Mouse (Mus musculus): ENCODE data around the gene Kbtbd12. TPM values are rescaled to one million over a fixed set of nuclear protein-coding genes. Genes with fewer than 3 reads are reported as not detected.
A peak's percentile ranks its signal among the peaks of the same experiment; 100 is the strongest.

The Kbtbd12 gene
- polyA plus RNA-seq, 1 experiment from 2014 or later = 0.88 TPM

- no peaks in the 10 kb centered on the region for H3K9me3 ChIP-seq
- H3K4me3 ChIP-seq = no peak overlapping the region
- no peak overlapping the region for H3K4me2 ChIP-seq
- 0 out of 2 replicates have a peak, but pooled peaks cover 4% of the 10 kb centered on the region for H3K4me1 ChIP-seq (replicated peaks)
- H3K9ac ChIP-seq = no peak overlapping the region
- no peaks in the 10 kb centered on the region for H3K36me3 ChIP-seq
- H3K27ac ChIP-seq (replicated peaks) = no peak overlapping the region
- peaks cover 15% of the 10 kb centered on the region for H3K27me3 ChIP-seq
- 11% methylated on average over 7 of the region's 7 CpGs for WGBS
- ATAC-seq (ENCODE audit: low FRiP score, low read depth) = no peak
These were observed 71.1 kb downstream of the Kbtbd12 start for GRCm38 (mm10) chr6:88566676-88567075.

GRCm38 (mm10) chr6:88565033-88565432 lies 72.7 kb downstream of the Kbtbd12 start:
- Histone ChIP-seq H3K36me3 (no peaks in the 10 kb centered on the region), H3K4me1 (replicated peaks) (0 out of 2 replicates have a peak, but pooled peaks cover 4% of the 10 kb centered on the region), H3K27me3 (peaks cover 15% of the 10 kb centered on the region), H3K4me3 (no peak overlapping the region), H3K9ac (no peak overlapping the region), H3K9me3 (no peaks in the 10 kb centered on the region), H3K27ac (replicated peaks) (no peak overlapping the region), H3K4me2 (no peak overlapping the region)
- 32% methylated on average over 6 of the region's 6 CpGs for WGBS
- ATAC-seq (ENCODE audit: low FRiP score, low read depth) = no peak

- H3K4me1 ChIP-seq (replicated peaks) = no peaks in the 10 kb centered on the region
- no peak overlapping the region for H3K4me3 ChIP-seq
- no peak for ATAC-seq (ENCODE audit: low FRiP score, low read depth)
- no peak overlapping the region for H3K4me2 ChIP-seq
- no peaks in the 10 kb centered on the region for H3K9me3 ChIP-seq
- H3K36me3 ChIP-seq = no peaks in the 10 kb centered on the region
- WGBS = 91% methylated on average over 4 of the region's 4 CpGs
- no peak overlapping the region for H3K9ac ChIP-seq
- no peak overlapping the region for H3K27ac ChIP-seq (replicated peaks)
- H3K27me3 ChIP-seq = peaks cover 5% of the 10 kb centered on the region
These were observed 77.6 kb downstream of the Kbtbd12 start for GRCm38 (mm10) chr6:88560156-88560555.

- ATAC-seq (ENCODE audit: low FRiP score, low read depth) = peak; percentile 45; the same call in 1 of the 2 replicates
- Histone ChIP-seq H3K27me3 (peaks cover 4% of the 10 kb centered on the region), H3K9me3 (no peaks in the 10 kb centered on the region), H3K9ac (no peak overlapping the region), H3K27ac (replicated peaks) (no peak overlapping the region), H3K4me1 (replicated peaks) (no peaks in the 10 kb centered on the region), H3K4me2 (no peak overlapping the region), H3K36me3 (no peaks in the 10 kb centered on the region), H3K4me3 (no peak overlapping the region)
- 31% methylated on average over 5 of the region's 5 CpGs for WGBS
These were observed 78.1 kb downstream of the Kbtbd12 start for GRCm38 (mm10) chr6:88559688-88560087.

- no peaks in the 10 kb centered on the region for H3K9me3 ChIP-seq
- no peak overlapping the region for H3K27ac ChIP-seq (replicated peaks)
- WGBS = 71% methylated on average over 1 of the region's 1 CpGs
- no peak overlapping the region for H3K9ac ChIP-seq
- H3K36me3 ChIP-seq = no peaks in the 10 kb centered on the region
- no peak overlapping the region for H3K4me2 ChIP-seq
- no peak overlapping the region for H3K4me3 ChIP-seq
- H3K4me1 ChIP-seq (replicated peaks) = no peaks in the 10 kb centered on the region
- no peaks in the 10 kb centered on the region for H3K27me3 ChIP-seq
- ATAC-seq (ENCODE audit: low FRiP score, low read depth) = no peak
These were observed 79.7 kb downstream of the Kbtbd12 start for GRCm38 (mm10) chr6:88558076-88558475.

GRCm38 (mm10) chr6:88557548-88557947 lies 80.2 kb downstream of the Kbtbd12 start:
- no peaks in the 10 kb centered on the region for H3K4me1 ChIP-seq (replicated peaks)
- 9% methylated on average over 4 of the region's 4 CpGs for WGBS
- H3K27ac ChIP-seq (replicated peaks) = no peak overlapping the region
- no peak overlapping the region for H3K9ac ChIP-seq
- no peak overlapping the region for H3K4me3 ChIP-seq
- H3K36me3 ChIP-seq = no peaks in the 10 kb centered on the region
- no peak overlapping the region for H3K4me2 ChIP-seq
- no peaks in the 10 kb centered on the region for H3K27me3 ChIP-seq
- ATAC-seq (ENCODE audit: low FRiP score, low read depth) = no peak
- no peaks in the 10 kb centered on the region for H3K9me3 ChIP-seq

GRCm38 (mm10) chr6:88549916-88550315 lies 87.8 kb downstream of the Kbtbd12 start:
- Histone ChIP-seq H3K4me2 (no peak overlapping the region), H3K27me3 (no peaks in the 10 kb centered on the region), H3K36me3 (no peaks in the 10 kb centered on the region), H3K9me3 (no peaks in the 10 kb centered on the region), H3K9ac (no peak overlapping the region), H3K4me1 (replicated peaks) (peaks cover 10% of the 10 kb centered on the region), H3K27ac (replicated peaks) (no peak overlapping the region), H3K4me3 (no peak overlapping the region)
- WGBS = 79% methylated on average over 2 of the region's 2 CpGs
- no peak for ATAC-seq (ENCODE audit: low FRiP score, low read depth)

- no peak overlapping the region for H3K27ac ChIP-seq (replicated peaks)
- no peak overlapping the region for H3K4me2 ChIP-seq
- H3K36me3 ChIP-seq = no peaks in the 10 kb centered on the region
- no peaks in the 10 kb centered on the region for H3K27me3 ChIP-seq
- H3K9me3 ChIP-seq = no peaks in the 10 kb centered on the region
- WGBS = 31% methylated on average over 4 of the region's 4 CpGs
- ATAC-seq (ENCODE audit: low FRiP score, low read depth) = no peak
- no peak overlapping the region for H3K4me3 ChIP-seq
- H3K4me1 ChIP-seq (replicated peaks) = peaks cover 13% of the 10 kb centered on the region
- H3K9ac ChIP-seq = no peak overlapping the region
These were observed 88.5 kb downstream of the Kbtbd12 start for GRCm38 (mm10) chr6:88549137-88549814.

GRCm38 (mm10) chr6:88548405-88549049 lies 89.2 kb downstream of the Kbtbd12 start:
- ATAC-seq (ENCODE audit: low FRiP score, low read depth) = 0 out of 2 replicates have a peak, but pooled peaks have one; percentile 37
- H3K27ac ChIP-seq (replicated peaks) = no peak overlapping the region
- no peaks in the 10 kb centered on the region for H3K36me3 ChIP-seq
- peaks cover 13% of the 10 kb centered on the region for H3K4me1 ChIP-seq (replicated peaks)
- no peaks in the 10 kb centered on the region for H3K9me3 ChIP-seq
- no peaks in the 10 kb centered on the region for H3K27me3 ChIP-seq
- no peak overlapping the region for H3K4me2 ChIP-seq
- H3K4me3 ChIP-seq = no peak overlapping the region
- H3K9ac ChIP-seq = no peak overlapping the region
- 88% methylated on average over 10 of the region's 10 CpGs for WGBS

- Histone ChIP-seq H3K4me2 (no peak overlapping the region), H3K36me3 (no peaks in the 10 kb centered on the region)
- no peak for ATAC-seq (ENCODE audit: low FRiP score, low read depth)
These were observed 92.4 kb downstream of the Kbtbd12 start for GRCm38 (mm10) chr6:88545397-88545790.

GRCm38 (mm10) chr6:88544644-88545396 lies 92.9 kb downstream of the Kbtbd12 start:
- Histone ChIP-seq H3K9me3 (no peaks in the 10 kb centered on the region), H3K4me3 (no peak overlapping the region), H3K9ac (no peak overlapping the region; the same call in 1 of the 2 replicates), H3K27me3 (no peaks in the 10 kb centered on the region), H3K36me3 (no peaks in the 10 kb centered on the region), H3K4me2 (no peak overlapping the region), H3K27ac (replicated peaks) (peak overlapping the region; percentile 4; the same call in 1 of the 2 replicates), H3K4me1 (replicated peaks) (peaks cover 13% of the 10 kb centered on the region)
- ATAC-seq (ENCODE audit: low FRiP score, low read depth) = no peak
- WGBS = 23% methylated on average over 11 of the region's 11 CpGs

More at GRCm38 (mm10) chr6:88545397-88545790, 92.4 kb downstream of the Kbtbd12 start:
- no peak overlapping the region for H3K4me3 ChIP-seq
- no peaks in the 10 kb centered on the region for H3K9me3 ChIP-seq
- peaks cover 13% of the 10 kb centered on the region for H3K4me1 ChIP-seq (replicated peaks)
- H3K27ac ChIP-seq (replicated peaks) = peak overlapping the region; percentile 4; the same call in 1 of the 2 replicates
- H3K9ac ChIP-seq = no peak overlapping the region; the same call in 1 of the 2 replicates
- WGBS = 17% methylated on average over 10 of the region's 10 CpGs
- no peaks in the 10 kb centered on the region for H3K27me3 ChIP-seq

GRCm38 (mm10) chr6:88544241-88544640 lies 93.5 kb downstream of the Kbtbd12 start:
- Histone ChIP-seq H3K27ac (replicated peaks) (no peak overlapping the region), H3K4me3 (no peak overlapping the region), H3K27me3 (no peaks in the 10 kb centered on the region), H3K4me1 (replicated peaks) (peaks cover 11% of the 10 kb centered on the region), H3K9ac (no peak overlapping the region), H3K4me2 (no peak overlapping the region), H3K9me3 (no peaks in the 10 kb centered on the region), H3K36me3 (no peaks in the 10 kb centered on the region)
- no peak for ATAC-seq (ENCODE audit: low FRiP score, low read depth)
- WGBS = 86% methylated on average over 3 of the region's 3 CpGs

Measured in hindbrain, embryonic 15.5 days (tissue).